Mouse (Mus musculus): ENCODE results near the gene Aff1.

Aff1 gene

GRCm38 (mm10) chr5:103813291-103813690, 121.1 kb downstream of the Aff1 start:
- no peak for DNase-seq

- no peak for DNase-seq
Observed at GRCm38 (mm10) chr5:103813997-103814542, 121.9 kb downstream of the Aff1 start.

GRCm38 (mm10) chr5:103814551-103815248, 122.5 kb downstream of the Aff1 start:
- DNase-seq, result no peak

GRCm38 (mm10) chr5:103815249-103815617, 123.1 kb downstream of the Aff1 start:
- no peak for DNase-seq

GRCm38 (mm10) chr5:103816718-103817117, 124.5 kb downstream of the Aff1 start:
- no peak for DNase-seq

- peak; percentile 73 to 76 for DNase-seq
Observed at GRCm38 (mm10) chr5:103817754-103818153, 125.6 kb downstream of the Aff1 start.

- DNase-seq, result no peak
Observed at GRCm38 (mm10) chr5:103818602-103819001, 126.4 kb downstream of the Aff1 start.

- DNase-seq, result no peak
Observed at GRCm38 (mm10) chr5:103819674-103820073, 127.5 kb downstream of the Aff1 start.

- DNase-seq, result no peak
Observed at GRCm38 (mm10) chr5:103821062-103821461, 128.9 kb downstream of the Aff1 start.

- peak; percentile 38 to 64 for DNase-seq
Observed at GRCm38 (mm10) chr5:103821500-103822298, 129.5 kb downstream of the Aff1 start.

GRCm38 (mm10) chr5:103822949-103823348, 130.8 kb downstream of the Aff1 start:
- no peak for DNase-seq

- no peak for DNase-seq
Observed at GRCm38 (mm10) chr5:103828304-103828703, 136.1 kb downstream of the Aff1 start.

- no peak for DNase-seq
Observed at GRCm38 (mm10) chr5:103828729-103829128, 136.6 kb downstream of the Aff1 start.

GRCm38 (mm10) chr5:103829158-103829557, 137.0 kb downstream of the Aff1 start:
- no peak for DNase-seq

- no peak for DNase-seq
Observed at GRCm38 (mm10) chr5:103830886-103831285, 138.7 kb downstream of the Aff1 start.

GRCm38 (mm10) chr5:103835471-103836147, 143.4 kb downstream of the Aff1 start:
- no peak for DNase-seq

GRCm38 (mm10) chr5:103836148-103836784, 144.1 kb downstream of the Aff1 start:
- no peak for DNase-seq

- no peak for DNase-seq
Observed at GRCm38 (mm10) chr5:103838550-103839264, 146.5 kb downstream of the Aff1 start.

GRCm38 (mm10) chr5:103839265-103839626, 147.1 kb downstream of the Aff1 start:
- no peak for DNase-seq

- DNase-seq, result peak; percentile 61 to 62
Observed at GRCm38 (mm10) chr5:103843938-103844337, 151.8 kb downstream of the Aff1 start.

- no peak for DNase-seq
Observed at GRCm38 (mm10) chr5:103845418-103846153, 153.4 kb downstream of the Aff1 start.

Data from thymus, postnatal 36 days (tissue).